Mouse (Mus musculus) kidney, postnatal 0 days (tissue): Measurements from ENCODE around the gene Megf6. TPM values are rescaled to one million over a fixed set of nuclear protein-coding genes. Genes with fewer than 3 reads are reported as not detected.

Experiments
- ATAC-seq: fragments of 200-750 bp; cut with Nextera tagmentation; replicated peaks from 2 replicates; pipeline ENCODE4 v1.8.0; 2017; ENCODE audit warnings: low read depth, moderate number of reproducible peaks, moderate TSS enrichment, moderate library complexity; ENCODE audit not compliant: low FRiP score
- DNase-seq: peaks from one replicate; pipeline ENCODE4 v3.0.0-alpha.2; 2016; ENCODE audit warnings: low spot score
- H3K27ac ChIP-seq: fragments of 300-500 bp; sonication (generic); 2 replicates; pipeline ENCODE4 v1.5.1; 2014; ENCODE audit warnings: mild to moderate bottlenecking
- H3K27me3 ChIP-seq: fragments of 300-500 bp; sonication (generic); 2 replicates; pipeline ENCODE4 v1.6.1; 2014; ENCODE audit warnings: low read length, mixed read lengths; ENCODE audit not compliant: insufficient read depth
- H3K36me3 ChIP-seq: fragments of 300-500 bp; sonication (generic); 2 replicates; pipeline ENCODE4 v1.6.1; 2014; ENCODE audit warnings: low read length, mixed read lengths; ENCODE audit not compliant: insufficient read depth
- H3K4me1 ChIP-seq: fragments of 300-500 bp; sonication (generic); replicated peaks from 2 replicates; pipeline ENCODE4 v1.6.1; 2014; ENCODE audit warnings: antibody characterized with exemption, low read length, mixed read lengths; ENCODE audit not compliant: insufficient read depth
- H3K4me2 ChIP-seq: fragments of 300-500 bp; sonication (generic); 2 replicates; pipeline ENCODE4 v1.6.1; 2014; ENCODE audit warnings: mild to moderate bottlenecking, low read length, moderate library complexity, mixed read lengths
- H3K4me3 ChIP-seq: fragments of 300-500 bp; sonication (generic); replicated peaks from 2 replicates; pipeline ENCODE4 v1.5.1; 2014; ENCODE audit warnings: low read depth, low read length
- H3K9ac ChIP-seq: fragments of 300-500 bp; sonication (generic); 2 replicates; pipeline ENCODE4 v1.6.1; 2014; ENCODE audit warnings: low read depth, low read length
- H3K9me3 ChIP-seq: fragments of 300-500 bp; sonication (generic); replicated peaks from 2 replicates; pipeline ENCODE4 v1.6.1; 2016; ENCODE audit warnings: low read length, inconsistent platforms, mixed read lengths
- CTCF ChIP-seq: IDR thresholded peaks from 2 replicates; pipeline ENCODE4 v1.5.1; 2016; ENCODE audit warnings: antibody characterized with exemption, low read depth, mild to moderate bottlenecking, moderate library complexity
- WGBS: fragments of 180-500 bp; shearing (Covaris S2); extraction: QIAGEN DNeasy Blood & Tissue Kit; methylation state at CpG from one replicate; pipeline ENCODE4 v1.1.7; 2014; 5-methylcytosine and 5-hydroxymethylcytosine counted together
- polyA plus RNA-seq: library from polyadenylated mRNA; unstranded; fragments of >200 nt; fragmentation: Nextera tagmentation; extraction: Ambion mirVana; gene quantifications from 2 replicates; pipeline ENCODE4 v1.2.1, GENCODE M21; 2015

Gene Megf6
- 5.0 and 5.8 TPM in 2 replicates for polyA plus RNA-seq

GRCm38 (mm10) chr4:154170506-154171150, at the start of gene Megf6:
Gene Megf6 (plus strand): TSS chr4:154170730.
- Histone ChIP-seq H3K9ac (peak within 1 kb of the TSS; percentile 42), H3K4me2 (peak within 1 kb of the TSS; percentile 67), H3K27ac (no peak within 1 kb of the TSS), H3K4me3 (peak within 1 kb of the TSS; percentile 43), H3K27me3 (peaks cover 40% of the 10 kb centered on the region), H3K4me1 (peaks cover 14% of the 10 kb centered on the region; the same call in 1 of the 2 replicates), H3K9me3 (no peaks in the 10 kb centered on the region), H3K36me3 (no peaks in the 10 kb centered on the region)
- ATAC-seq (peak; percentile 59; the same call in 1 of the 2 replicates), DNase-seq (peak; percentile 57)
- WGBS: under 1% methylated on average over 56 of the region's 61 CpGs
- no peak for TF ChIP-seq CTCF

GRCm38 (mm10) chr4:154121800-154122199, 48.7 kb upstream of the Megf6 start:
- no peak overlapping the region for H3K9ac ChIP-seq
- 81% methylated on average over 11 of the region's 11 CpGs for WGBS
- H3K36me3 ChIP-seq: no peaks in the 10 kb centered on the region
- ATAC-seq: no peak
- DNase-seq: no peak
- no peaks in the 10 kb centered on the region for H3K9me3 ChIP-seq
- H3K4me1 ChIP-seq: no peaks in the 10 kb centered on the region
- TF ChIP-seq CTCF: no peak
- no peak overlapping the region for H3K4me2 ChIP-seq
- H3K27me3 ChIP-seq: no peaks in the 10 kb centered on the region
- H3K4me3 ChIP-seq: no peak overlapping the region
- H3K27ac ChIP-seq: no peak overlapping the region

- Histone ChIP-seq H3K4me1 (no peaks in the 10 kb centered on the region), H3K9ac (no peak overlapping the region), H3K27me3 (no peaks in the 10 kb centered on the region), H3K4me3 (no peak overlapping the region), H3K4me2 (no peak overlapping the region), H3K27ac (no peak overlapping the region), H3K36me3 (no peaks in the 10 kb centered on the region), H3K9me3 (no peaks in the 10 kb centered on the region)
- 69% methylated on average over 7 of the region's 7 CpGs for WGBS
- no peak for ATAC-seq
- no peak for TF ChIP-seq CTCF
- no peak for DNase-seq
These were observed 48.2 kb upstream of the Megf6 start for GRCm38 (mm10) chr4:154122374-154122773.

DNA sequence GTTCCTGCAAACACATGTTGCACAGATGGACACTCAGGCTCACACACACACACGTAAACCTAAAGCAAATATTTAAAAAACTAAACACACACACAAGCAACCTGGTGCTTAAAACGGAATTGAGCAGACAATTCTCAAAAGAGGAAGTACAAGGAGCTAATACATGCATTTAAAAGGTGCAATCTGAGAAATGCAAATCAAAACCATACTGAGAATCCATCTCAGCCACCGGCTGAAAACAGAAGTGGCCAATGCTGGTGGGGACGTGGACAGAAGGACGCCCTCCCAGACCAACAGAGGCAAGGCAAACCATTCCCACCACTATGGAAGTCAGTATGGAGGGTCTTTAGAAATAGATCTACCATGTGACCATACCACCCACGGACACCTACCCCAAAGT, 47.0 kb upstream of the Megf6 start:
- H3K4me1 ChIP-seq: no peaks in the 10 kb centered on the region
- H3K4me3 ChIP-seq: no peak overlapping the region
- no peak for ATAC-seq
- no peaks in the 10 kb centered on the region for H3K9me3 ChIP-seq
- 79% methylated on average over 6 of the region's 6 CpGs for WGBS
- DNase-seq: no peak
- no peaks in the 10 kb centered on the region for H3K27me3 ChIP-seq
- H3K27ac ChIP-seq: no peak overlapping the region
- TF ChIP-seq CTCF: no peak
- no peak overlapping the region for H3K9ac ChIP-seq
- no peak overlapping the region for H3K4me2 ChIP-seq
- H3K36me3 ChIP-seq: no peaks in the 10 kb centered on the region

DNA sequence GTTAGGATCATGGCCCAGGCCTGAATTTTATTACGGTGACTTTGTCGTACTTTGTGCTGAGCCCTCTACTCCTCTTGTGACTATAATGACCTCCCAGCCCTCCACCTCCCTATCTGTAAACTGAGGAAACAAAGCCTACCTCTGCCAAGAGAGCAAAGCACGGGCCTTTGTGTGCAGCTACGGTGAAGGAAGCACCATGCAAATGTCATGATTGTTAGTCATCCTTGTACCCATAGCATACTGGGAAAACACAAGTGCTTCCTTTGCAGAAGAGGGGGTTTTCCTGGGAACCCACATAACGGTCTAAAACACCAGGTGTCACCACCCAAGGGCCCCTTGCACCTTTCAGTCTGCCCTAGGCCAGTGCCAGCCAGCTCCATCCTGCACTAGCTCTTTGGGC, 45.3 kb upstream of the Megf6 start:
- 75% methylated on average over 5 of the region's 5 CpGs for WGBS
- H3K4me2 ChIP-seq: no peak overlapping the region
- no peaks in the 10 kb centered on the region for H3K36me3 ChIP-seq
- H3K4me3 ChIP-seq: no peak overlapping the region
- no peaks in the 10 kb centered on the region for H3K4me1 ChIP-seq
- 0 out of 2 replicates have a peak, but pooled peaks cover 4% of the 10 kb centered on the region for H3K27me3 ChIP-seq
- no peaks in the 10 kb centered on the region for H3K9me3 ChIP-seq
- DNase-seq (no peak), ATAC-seq (no peak)
- H3K27ac ChIP-seq: no peak overlapping the region
- no peak for TF ChIP-seq CTCF
- no peak overlapping the region for H3K9ac ChIP-seq

- H3K36me3 ChIP-seq: no peaks in the 10 kb centered on the region
- 77% methylated on average over 3 of the region's 3 CpGs for WGBS
- H3K9me3 ChIP-seq: no peaks in the 10 kb centered on the region
- no peaks in the 10 kb centered on the region for H3K4me1 ChIP-seq
- no peak overlapping the region for H3K4me3 ChIP-seq
- H3K27me3 ChIP-seq: 0 out of 2 replicates have a peak, but pooled peaks cover 4% of the 10 kb centered on the region
- DNase-seq (no peak), ATAC-seq (no peak)
- H3K27ac ChIP-seq: no peak overlapping the region
- TF ChIP-seq CTCF: no peak
- H3K9ac ChIP-seq: no peak overlapping the region
- H3K4me2 ChIP-seq: no peak overlapping the region
These were observed 43.3 kb upstream of the Megf6 start for GRCm38 (mm10) chr4:154127273-154127672.
